Mouse (Mus musculus): ENCODE data around the gene Clca3a1.

GRCm38 (mm10) chr3:144694941-144695340, 65.8 kb downstream of the Clca3a1 start:
- TF ChIP-seq CTCF (IDR thresholded peaks at IDR 0.05; ENCODE audit: control insufficient read depth, insufficient read depth, insufficient read length) (no peak), MAX (IDR thresholded peaks at IDR 0.05) (no peak), USF1 (IDR thresholded peaks at IDR 0.05; ENCODE audit: low read depth) (no peak), MYOG (IDR thresholded peaks at IDR 0.05; ENCODE audit: control insufficient read depth, extremely low read depth, insufficient read length) (no peak), FOSL1 (IDR thresholded peaks at IDR 0.05; ENCODE audit: insufficient read depth, low read length, poor library complexity, severe bottlenecking) (no peak), MYOD1 (IDR thresholded peaks at IDR 0.05; ENCODE audit: control insufficient read depth, insufficient read length, low read depth) (no peak), CEBPB (IDR thresholded peaks at IDR 0.05; ENCODE audit: low read depth) (no peak)
